Mouse (Mus musculus): ENCODE data around the gene Col4a1.

DNA sequence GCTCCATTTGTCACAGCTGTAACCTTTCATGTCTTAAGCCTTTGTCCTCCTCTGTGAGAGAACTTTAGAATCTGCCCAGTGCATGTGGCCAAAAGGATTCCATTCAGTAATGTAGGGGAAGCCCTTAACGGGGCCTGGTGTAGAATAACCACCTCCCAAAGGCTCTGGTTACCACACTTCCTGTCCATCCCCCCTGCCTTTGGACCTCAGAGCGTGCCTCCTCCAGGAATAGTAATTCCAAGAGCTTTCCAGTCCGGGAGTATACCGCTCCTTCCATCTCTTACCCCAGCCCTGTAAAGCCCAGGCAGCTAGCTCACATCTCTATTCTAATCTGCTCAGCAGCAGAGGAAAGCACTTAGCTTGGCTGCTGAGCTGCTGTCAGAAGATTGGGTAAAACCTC lies 14.7 kb upstream of the Col4a1 start:
- no peak for TF ChIP-seq GATA1 (IDR thresholded peaks at IDR 0.05; ENCODE audit: low read length)
- no peak for TF ChIP-seq TAL1 (IDR thresholded peaks at IDR 0.05; ENCODE audit: low read length)

Data from erythroblast, embryonic 14.5 days (primary cell).